Mouse (Mus musculus) forebrain, embryonic 16.5 days (tissue): ENCODE results near the gene Man1a2. TPM values are rescaled to one million over a fixed set of nuclear protein-coding genes. Genes with fewer than 3 reads are reported as not detected.

Source experiments
- ATAC-seq: fragments of 200-750 bp; cut with Nextera tagmentation; 2 replicates; pipeline ENCODE4 v1.8.0; 2017; ENCODE audit warnings: mild to moderate bottlenecking, moderate library complexity
- H3K27ac ChIP-seq: fragments of 300-500 bp; sonication (generic); 2 replicates; pipeline ENCODE4 v1.5.1; 2014; ENCODE audit warnings: low read length, control low read depth
- H3K27me3 ChIP-seq: fragments of 300-500 bp; sonication (generic); replicated peaks from 2 replicates; pipeline ENCODE4 v1.6.1; 2014; ENCODE audit warnings: low read length; ENCODE audit not compliant: control insufficient read depth, insufficient read depth
- H3K36me3 ChIP-seq: fragments of 300-500 bp; sonication (generic); 2 replicates; pipeline ENCODE4 v1.6.1; 2014; ENCODE audit not compliant: control insufficient read depth, insufficient read depth
- H3K4me1 ChIP-seq: fragments of 300-500 bp; sonication (generic); replicated peaks from 2 replicates; pipeline ENCODE4 v1.6.1; 2014; ENCODE audit warnings: low read length; ENCODE audit not compliant: control insufficient read depth, insufficient read depth
- H3K4me2 ChIP-seq: fragments of 300-500 bp; sonication (generic); 2 replicates; pipeline ENCODE4 v1.6.1; 2014; ENCODE audit warnings: mild to moderate bottlenecking, low read length, control low read depth
- H3K4me3 ChIP-seq: fragments of 300-500 bp; sonication (generic); replicated peaks from 2 replicates; pipeline ENCODE4 v1.5.1; 2014; ENCODE audit warnings: mild to moderate bottlenecking, low read length, control low read depth
- H3K9ac ChIP-seq: fragments of 300-500 bp; sonication (generic); replicated peaks from 2 replicates; pipeline ENCODE4 v1.6.1; 2014; ENCODE audit warnings: low read depth, low read length, control low read depth
- H3K9me3 ChIP-seq: fragments of 300-500 bp; sonication (generic); 2 replicates; pipeline ENCODE4 v1.6.1; 2016; ENCODE audit warnings: low read length; ENCODE audit not compliant: control insufficient read depth
- WGBS: fragments of 180-500 bp; shearing (Covaris S2); extraction: QIAGEN DNeasy Blood & Tissue Kit; methylation state at CpG from one replicate; pipeline ENCODE4 v1.1.7; 2014; 5-methylcytosine and 5-hydroxymethylcytosine counted together
- polyA plus RNA-seq: library from polyadenylated mRNA; unstranded; fragments of >200 nt; fragmentation: Nextera tagmentation; extraction: Ambion mirVana; gene quantifications from 2 replicates; pipeline ENCODE4 v1.2.1, GENCODE M21; 2015

Gene Man1a2
- polyA plus RNA-seq, 1 experiment from 2014 or later, result 32.8 TPM

DNA sequence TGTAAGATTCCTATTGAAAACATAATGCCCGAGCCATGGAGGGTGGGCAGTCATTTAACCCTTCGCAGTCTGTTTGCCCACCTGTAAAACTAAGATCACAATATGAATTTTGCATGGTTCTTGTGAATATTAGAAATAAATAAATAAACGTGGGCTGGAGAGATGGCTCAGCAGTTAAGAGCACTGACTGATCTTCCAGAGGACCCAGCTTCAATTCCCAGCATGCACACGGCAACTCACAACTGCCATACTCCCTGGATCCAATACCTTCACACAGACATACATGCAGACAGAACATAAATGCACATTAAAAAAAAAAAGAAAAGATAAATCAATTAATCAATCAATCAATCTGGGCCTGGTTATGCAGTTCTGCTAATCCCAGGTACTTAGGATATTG, 30.1 kb upstream of the Man1a2 start:
- Histone ChIP-seq H3K27ac (no peak overlapping the region), H3K27me3 (no peaks in the 10 kb centered on the region), H3K36me3 (no peaks in the 10 kb centered on the region), H3K4me2 (no peak overlapping the region), H3K4me1 (no peaks in the 10 kb centered on the region), H3K9ac (no peak overlapping the region), H3K4me3 (no peak overlapping the region), H3K9me3 (no peaks in the 10 kb centered on the region)
- no peak for ATAC-seq
- WGBS, result 81% methylated on average over 4 of the region's 4 CpGs

GRCm38 (mm10) chr3:100713142-100714005, 28.1 kb upstream of the Man1a2 start:
- H3K36me3 ChIP-seq, result no peaks in the 10 kb centered on the region
- no peak overlapping the region for H3K9ac ChIP-seq
- H3K4me1 ChIP-seq, result no peaks in the 10 kb centered on the region
- no peak overlapping the region for H3K4me3 ChIP-seq
- H3K27me3 ChIP-seq, result no peaks in the 10 kb centered on the region
- no peak overlapping the region for H3K4me2 ChIP-seq
- 76% methylated on average over 11 of the region's 11 CpGs for WGBS
- H3K9me3 ChIP-seq, result no peaks in the 10 kb centered on the region
- H3K27ac ChIP-seq, result no peak overlapping the region
- no peak for ATAC-seq

GRCm38 (mm10) chr3:100712140-100712539, 26.8 kb upstream of the Man1a2 start:
- Histone ChIP-seq H3K4me3 (no peak overlapping the region), H3K27ac (no peak overlapping the region), H3K27me3 (no peaks in the 10 kb centered on the region), H3K36me3 (no peaks in the 10 kb centered on the region), H3K4me2 (no peak overlapping the region), H3K4me1 (no peaks in the 10 kb centered on the region), H3K9me3 (no peaks in the 10 kb centered on the region), H3K9ac (no peak overlapping the region)
- 85% methylated on average over 7 of the region's 7 CpGs for WGBS
- no peak for ATAC-seq

DNA sequence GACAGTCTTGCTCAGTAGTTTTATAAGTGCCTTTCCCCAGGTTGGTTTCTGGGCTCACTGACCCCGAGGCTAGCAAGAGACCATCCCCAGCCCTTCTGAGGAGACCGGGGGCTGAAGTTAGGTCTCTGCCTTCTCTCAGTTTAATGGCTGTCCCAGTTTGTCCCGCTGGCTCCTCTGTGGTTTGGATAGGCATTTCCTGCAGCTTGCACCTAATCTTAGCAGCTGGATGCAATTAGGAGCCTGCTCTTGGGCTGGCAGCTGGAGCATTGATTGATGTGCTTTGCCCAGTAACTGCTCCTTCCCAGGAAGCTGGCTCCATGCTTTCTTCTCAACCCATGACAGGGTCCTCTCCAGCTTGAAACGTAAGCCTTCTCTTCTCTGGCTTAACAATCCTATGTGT, 26.2 kb upstream of the Man1a2 start:
- H3K4me2 ChIP-seq, result no peak overlapping the region
- H3K9me3 ChIP-seq, result no peaks in the 10 kb centered on the region
- H3K4me1 ChIP-seq, result no peaks in the 10 kb centered on the region
- 83% methylated on average over 4 of the region's 4 CpGs for WGBS
- no peak for ATAC-seq
- no peak overlapping the region for H3K4me3 ChIP-seq
- no peak overlapping the region for H3K9ac ChIP-seq
- H3K27ac ChIP-seq, result no peak overlapping the region
- no peaks in the 10 kb centered on the region for H3K27me3 ChIP-seq
- H3K36me3 ChIP-seq, result no peaks in the 10 kb centered on the region

DNA sequence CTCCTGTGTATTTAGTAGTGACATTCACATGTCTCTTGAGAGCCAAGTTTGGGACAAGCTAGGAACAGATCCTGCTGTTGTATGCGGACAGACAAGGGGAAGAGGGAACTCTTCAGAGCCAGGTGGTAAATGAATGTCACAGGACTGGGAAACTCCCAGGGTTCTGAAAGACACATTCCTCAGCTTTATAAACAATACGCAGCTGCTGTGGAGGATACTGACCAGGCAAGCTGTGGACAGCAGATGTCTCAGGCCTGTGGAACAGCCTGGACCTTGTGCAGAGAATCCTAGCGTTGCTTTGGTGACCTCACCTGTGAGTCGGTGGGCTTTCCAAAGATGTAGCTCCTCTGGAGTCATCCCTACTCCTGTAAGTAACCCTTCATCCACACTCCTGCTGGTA, 21.8 kb upstream of the Man1a2 start:
- no peaks in the 10 kb centered on the region for H3K27me3 ChIP-seq

GRCm38 (mm10) chr3:100705128-100705667, 19.9 kb upstream of the Man1a2 start:
- H3K36me3 ChIP-seq, result no peaks in the 10 kb centered on the region
- H3K4me3 ChIP-seq, result no peak overlapping the region
- no peak for ATAC-seq
- WGBS, result 76% methylated on average over 11 of the region's 11 CpGs
- no peak overlapping the region for H3K4me2 ChIP-seq
- H3K4me1 ChIP-seq, result peaks cover 9% of the 10 kb centered on the region
- no peak overlapping the region for H3K27ac ChIP-seq
- H3K9me3 ChIP-seq, result no peaks in the 10 kb centered on the region
- H3K27me3 ChIP-seq, result no peaks in the 10 kb centered on the region
- H3K9ac ChIP-seq, result no peak overlapping the region

More for the DNA sequence above, 21.8 kb upstream of the Man1a2 start:
- H3K36me3 ChIP-seq, result no peaks in the 10 kb centered on the region
- no peak for ATAC-seq
- no peak overlapping the region for H3K27ac ChIP-seq
- no peak overlapping the region for H3K4me3 ChIP-seq
- peaks cover 9% of the 10 kb centered on the region for H3K4me1 ChIP-seq
- H3K9ac ChIP-seq, result no peak overlapping the region
- 93% methylated on average over 4 of the region's 4 CpGs for WGBS
- H3K4me2 ChIP-seq, result no peak overlapping the region
- H3K9me3 ChIP-seq, result no peaks in the 10 kb centered on the region

GRCm38 (mm10) chr3:100703847-100704644, 18.7 kb upstream of the Man1a2 start:
- WGBS, result 78% methylated on average over 22 of the region's 22 CpGs
- H3K27ac ChIP-seq, result no peak overlapping the region

DNA sequence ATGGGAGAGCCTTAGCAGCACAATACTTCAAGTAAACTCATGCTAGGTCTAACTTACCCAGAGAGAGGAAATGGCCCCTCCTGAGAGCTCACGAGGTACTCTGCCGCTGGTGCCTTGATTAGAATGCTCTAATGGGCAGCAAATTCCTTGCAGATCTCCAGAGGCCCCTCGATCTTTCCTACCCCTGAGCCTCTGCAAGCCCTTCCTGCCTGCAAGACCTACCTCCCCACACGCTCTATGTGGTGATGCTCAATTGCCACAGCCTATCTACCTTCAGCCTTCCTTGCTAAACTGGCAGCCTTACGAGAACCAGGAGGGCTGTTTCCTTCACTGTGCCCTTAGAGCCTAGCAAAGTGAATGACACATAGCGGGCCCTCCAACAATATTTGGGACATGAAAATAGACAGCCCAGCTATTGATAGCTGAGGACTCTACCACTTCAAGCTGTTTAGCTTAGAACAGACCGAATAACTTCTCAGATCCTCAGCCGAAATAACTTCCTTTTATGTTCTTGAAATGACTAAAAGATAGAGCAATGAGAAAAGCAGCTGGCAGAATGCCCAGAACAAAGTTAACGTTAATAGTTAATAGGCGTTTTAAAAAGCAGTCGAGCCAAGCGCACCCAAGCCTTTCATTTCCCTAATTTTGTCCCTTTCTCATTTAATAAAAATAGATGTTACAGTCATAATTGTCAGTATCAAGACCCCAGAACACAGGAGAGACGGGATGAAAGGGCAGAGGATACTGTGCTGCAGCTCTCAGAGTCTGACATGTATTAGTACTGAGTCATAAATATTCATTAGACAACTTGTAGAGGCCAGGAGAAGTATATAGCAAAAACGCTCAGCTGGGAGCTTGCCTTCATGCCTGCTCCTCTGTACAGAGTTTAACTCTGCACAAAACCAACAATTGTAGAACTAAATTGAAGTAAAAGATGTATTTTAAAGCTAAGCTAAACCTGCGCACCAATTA, 17.9 kb upstream of the Man1a2 start:
- H3K27ac ChIP-seq, result no peak overlapping the region
- no peaks in the 10 kb centered on the region for H3K36me3 ChIP-seq
- H3K4me1 ChIP-seq, result peaks cover 9% of the 10 kb centered on the region
- no peak overlapping the region for H3K4me3 ChIP-seq
- no peak overlapping the region for H3K4me2 ChIP-seq
- WGBS, result 15% methylated on average over 15 of the region's 15 CpGs
- H3K9me3 ChIP-seq, result no peaks in the 10 kb centered on the region
- H3K27me3 ChIP-seq, result no peaks in the 10 kb centered on the region
- ATAC-seq, result peak; percentile 85
- H3K9ac ChIP-seq, result no peak overlapping the region

More at GRCm38 (mm10) chr3:100703847-100704644, 18.7 kb upstream of the Man1a2 start:
- H3K27me3 ChIP-seq, result no peaks in the 10 kb centered on the region
- no peak for ATAC-seq
- no peak overlapping the region for H3K4me3 ChIP-seq
- H3K36me3 ChIP-seq, result no peaks in the 10 kb centered on the region
- no peak overlapping the region for H3K9ac ChIP-seq
- H3K4me2 ChIP-seq, result no peak overlapping the region
- peaks cover 9% of the 10 kb centered on the region for H3K4me1 ChIP-seq
- H3K9me3 ChIP-seq, result no peaks in the 10 kb centered on the region
